Mouse (Mus musculus) heart, embryonic 12.5 days (tissue): ENCODE data around the gene Eef2. TPM values are rescaled to one million over a fixed set of nuclear protein-coding genes. Genes with fewer than 3 reads are reported as not detected.

ENCODE experiments used
- ATAC-seq: fragments of 200-750 bp; cut with Nextera tagmentation; 2 replicates; pipeline ENCODE4 v1.8.0; 2017; ENCODE audit warnings: moderate TSS enrichment, moderate library complexity; ENCODE audit not compliant: insufficient number of reproducible peaks, low FRiP score
- H3K27ac ChIP-seq: fragments of 300-500 bp; sonication (generic); 2 replicates; pipeline ENCODE4 v1.5.1; 2016; ENCODE audit warnings: mild to moderate bottlenecking, moderate library complexity; ENCODE audit not compliant: poor library complexity, severe bottlenecking
- H3K27me3 ChIP-seq: fragments of 300-500 bp; sonication (generic); replicated peaks from 2 replicates; pipeline ENCODE4 v1.6.1; 2016; ENCODE audit warnings: mild to moderate bottlenecking, moderate library complexity
- H3K36me3 ChIP-seq: fragments of 300-500 bp; sonication (generic); 2 replicates; pipeline ENCODE4 v1.6.1; 2016; ENCODE audit warnings: mild to moderate bottlenecking, moderate library complexity
- H3K4me1 ChIP-seq: fragments of 300-500 bp; sonication (generic); replicated peaks from 2 replicates; pipeline ENCODE4 v1.6.1; 2016; ENCODE audit warnings: mild to moderate bottlenecking
- H3K4me2 ChIP-seq: fragments of 300-500 bp; sonication (generic); 2 replicates; pipeline ENCODE4 v1.6.1; 2016; ENCODE audit warnings: mild to moderate bottlenecking, moderate library complexity
- H3K4me3 ChIP-seq: fragments of 300-500 bp; sonication (generic); 2 replicates; pipeline ENCODE4 v1.5.1; 2016; ENCODE audit warnings: mild to moderate bottlenecking
- H3K9ac ChIP-seq: fragments of 300-500 bp; sonication (generic); 2 replicates; pipeline ENCODE4 v1.6.1; 2016; ENCODE audit warnings: mild to moderate bottlenecking, moderate library complexity
- H3K9me3 ChIP-seq: fragments of 300-500 bp; sonication (generic); replicated peaks from 2 replicates; pipeline ENCODE4 v1.6.1; 2016; ENCODE audit warnings: mild to moderate bottlenecking, moderate library complexity
- WGBS: fragments of 180-500 bp; shearing (Covaris S2); methylation state at CpG from one replicate; pipeline ENCODE4 v1.1.7; 2016; 5-methylcytosine and 5-hydroxymethylcytosine counted together
- polyA plus RNA-seq: library from polyadenylated mRNA; unstranded; fragments of >200 nt; fragmentation: Nextera tagmentation; extraction: Ambion mirVana; gene quantifications from 2 replicates; pipeline ENCODE4 v1.2.1, GENCODE M21; 2016

Gene Eef2
- polyA plus RNA-seq, 1 experiment from 2014 or later = 408 TPM

DNA sequence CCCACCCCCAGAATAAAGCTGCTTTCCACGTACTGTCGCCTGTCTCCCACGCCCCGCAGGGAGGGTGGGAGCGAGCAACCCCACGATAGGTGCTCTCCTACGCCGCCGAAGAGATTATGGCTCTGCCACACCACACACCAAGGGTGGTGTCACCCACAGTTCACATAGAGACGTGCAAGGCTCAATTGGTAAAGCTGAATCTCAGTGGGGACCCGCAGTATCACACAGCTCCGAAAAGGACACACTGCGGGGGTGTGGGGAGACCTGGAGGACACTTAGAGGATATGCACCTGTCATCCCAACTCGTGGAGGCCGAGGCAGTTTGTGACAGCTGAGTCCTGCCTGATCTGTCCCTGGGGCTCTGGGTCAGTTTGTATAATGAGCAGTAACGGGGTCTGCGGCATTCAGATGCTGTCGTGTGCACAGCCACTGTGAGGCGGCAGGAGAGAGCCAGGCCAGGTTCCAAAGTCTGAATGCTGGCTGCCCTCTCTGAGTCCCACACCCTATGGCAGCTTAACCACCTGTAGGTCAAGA lies 16.6 kb downstream of the Eef2 start:
- peak overlapping the region; percentile 54 for H3K4me3 ChIP-seq
- peaks cover 45% of the 10 kb centered on the region for H3K4me1 ChIP-seq
- H3K27me3 ChIP-seq = peaks cover 18% of the 10 kb centered on the region; the same call in 1 of the 2 replicates
- 6% methylated on average over 19 of the region's 19 CpGs for WGBS
- H3K9me3 ChIP-seq = no peaks in the 10 kb centered on the region
- 0 out of 2 replicates have a peak, but pooled peaks have one; percentile 5 for ATAC-seq
- H3K27ac ChIP-seq = peak overlapping the region; percentile 93
- H3K4me2 ChIP-seq = peak overlapping the region; percentile 89
- H3K36me3 ChIP-seq = peaks cover 26% of the 10 kb centered on the region
- peak overlapping the region; percentile 84 for H3K9ac ChIP-seq

DNA sequence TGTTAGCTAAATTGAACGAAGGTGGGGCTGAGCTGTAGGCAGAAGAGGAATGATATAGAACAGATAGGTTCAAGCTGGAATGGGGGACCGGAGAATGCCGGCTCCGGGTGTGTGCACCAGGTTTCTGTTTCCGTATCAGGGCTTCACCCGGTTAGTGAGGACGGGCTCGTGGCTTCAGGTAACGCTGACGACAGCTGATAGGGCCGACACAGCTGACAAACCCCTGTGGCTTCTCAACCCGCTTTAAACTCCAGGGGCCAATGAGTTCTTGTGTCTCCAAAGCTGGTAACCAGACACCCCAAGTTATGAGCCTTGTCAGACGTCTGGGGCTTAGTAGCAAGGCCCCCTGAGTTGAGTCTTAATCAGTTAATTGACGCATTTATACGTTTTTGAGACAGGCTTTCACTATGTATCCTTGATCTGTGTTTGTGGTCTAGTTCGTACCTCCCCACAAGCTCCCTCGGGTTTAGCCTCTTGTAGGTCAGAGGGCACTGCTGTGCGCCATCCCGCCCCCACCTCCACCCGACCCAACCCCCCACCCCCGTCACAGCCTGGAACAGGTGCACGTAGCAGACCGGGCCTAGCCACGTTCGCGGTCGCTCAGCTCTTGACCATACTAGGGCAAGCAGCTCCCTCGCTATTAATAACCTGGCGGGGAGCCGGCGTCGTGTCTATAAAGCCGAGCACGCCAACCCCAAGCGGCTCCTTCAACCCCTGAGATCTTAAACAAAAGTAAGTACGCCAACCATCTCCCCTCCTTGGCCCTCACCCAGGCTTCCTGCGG lies 17.8 kb downstream of the Eef2 start:
- peak overlapping the region; percentile 99 for H3K27ac ChIP-seq
- H3K9me3 ChIP-seq = no peaks in the 10 kb centered on the region
- peak overlapping the region; percentile 90 for H3K9ac ChIP-seq
- H3K27me3 ChIP-seq = peaks cover 18% of the 10 kb centered on the region; the same call in 1 of the 2 replicates
- peaks cover 53% of the 10 kb centered on the region for H3K4me1 ChIP-seq
- peak overlapping the region; percentile 54 for H3K4me3 ChIP-seq
- peak overlapping the region; percentile 70 for H3K4me2 ChIP-seq
- 10% methylated on average over 37 of the region's 37 CpGs for WGBS
- peak; percentile 29 for ATAC-seq
- H3K36me3 ChIP-seq = peaks cover 17% of the 10 kb centered on the region

DNA sequence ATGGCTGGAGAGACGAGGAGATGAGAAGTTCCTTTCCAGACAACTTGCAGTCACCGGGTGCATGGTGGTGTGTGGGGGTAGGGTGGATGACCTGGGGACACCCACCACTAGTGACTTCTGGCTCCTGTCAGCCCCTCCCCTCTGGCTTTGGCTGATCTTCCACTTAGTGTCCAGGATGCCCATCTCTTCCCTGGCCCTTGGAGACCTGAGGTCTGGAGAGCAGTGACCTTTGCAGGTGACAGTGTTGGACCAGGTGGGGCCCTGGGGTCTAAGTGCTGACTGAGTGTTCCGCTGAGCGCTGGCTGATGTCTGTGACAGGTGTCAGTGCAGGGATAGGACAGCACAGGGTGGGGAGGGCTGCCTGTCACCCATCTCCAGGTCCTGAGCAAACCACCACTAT lies 18.9 kb downstream of the Eef2 start:
- H3K4me1 ChIP-seq = peaks cover 59% of the 10 kb centered on the region
- peaks cover 18% of the 10 kb centered on the region; the same call in 1 of the 2 replicates for H3K27me3 ChIP-seq
- peak overlapping the region; percentile 99 for H3K27ac ChIP-seq
- H3K4me2 ChIP-seq = peak overlapping the region; percentile 70
- H3K9ac ChIP-seq = peak overlapping the region; percentile 90
- H3K9me3 ChIP-seq = no peaks in the 10 kb centered on the region
- WGBS = 39% methylated on average over 4 of the region's 4 CpGs
- ATAC-seq = no peak
- H3K4me3 ChIP-seq = peak overlapping the region; percentile 54
- H3K36me3 ChIP-seq = peaks cover 9% of the 10 kb centered on the region

DNA sequence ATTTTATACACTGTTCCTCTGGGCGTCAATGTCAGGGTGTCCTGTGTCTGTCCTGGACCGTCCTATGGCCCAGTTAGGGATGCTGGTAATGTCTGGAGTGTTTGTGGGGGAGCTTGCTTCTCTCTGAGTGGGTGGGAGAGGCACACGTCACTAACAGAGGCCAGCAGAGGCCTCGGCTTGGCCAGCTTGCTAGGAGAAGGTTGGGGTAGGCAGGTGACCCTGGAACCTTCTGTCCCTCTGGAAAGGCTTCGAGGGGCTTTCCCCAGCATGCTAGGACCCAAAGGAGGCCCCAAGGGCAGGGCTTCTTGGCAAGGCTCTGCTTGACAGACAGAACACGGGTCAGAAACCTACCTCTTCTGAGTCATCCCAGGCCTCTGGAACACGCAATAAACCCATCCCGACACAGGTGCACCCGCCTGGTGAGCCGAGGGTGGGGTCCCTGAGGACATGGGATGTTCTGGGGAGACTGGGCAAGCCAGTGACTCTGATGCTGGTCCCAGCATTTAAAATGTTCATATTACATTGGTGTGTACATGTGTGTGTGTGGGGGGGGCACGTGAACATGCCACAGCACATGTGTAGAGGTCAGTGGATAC lies 20.1 kb downstream of the Eef2 start:
- WGBS = 51% methylated on average over 11 of the region's 11 CpGs
- Histone ChIP-seq H3K9ac (peak overlapping the region; percentile 90), H3K27ac (peak overlapping the region; percentile 99), H3K4me3 (peak overlapping the region; percentile 54), H3K27me3 (peaks cover 18% of the 10 kb centered on the region; the same call in 1 of the 2 replicates), H3K4me1 (peaks cover 60% of the 10 kb centered on the region), H3K36me3 (no peaks in the 10 kb centered on the region), H3K4me2 (peak overlapping the region; percentile 70), H3K9me3 (no peaks in the 10 kb centered on the region)
- ATAC-seq = no peak

DNA sequence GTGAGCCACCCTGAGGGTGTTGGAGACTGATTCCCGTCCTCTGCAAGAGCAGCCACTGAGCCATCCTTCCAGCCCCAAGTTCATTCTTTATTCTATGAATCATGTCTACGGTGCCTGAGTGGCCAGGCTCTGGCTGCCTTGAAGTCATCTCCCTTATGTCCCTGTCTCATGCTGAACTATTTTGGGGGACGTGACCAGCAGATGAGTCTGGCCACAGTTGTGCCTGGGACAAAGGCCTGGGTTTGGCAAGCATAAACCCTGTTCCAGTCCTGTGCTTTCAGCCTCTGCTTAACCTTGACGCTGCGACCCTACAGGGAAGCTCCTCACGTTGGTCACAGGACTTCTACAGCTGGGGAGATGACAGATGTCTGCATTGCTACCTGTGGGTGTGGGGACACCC lies 20.9 kb downstream of the Eef2 start:
- Histone ChIP-seq H3K27me3 (peaks cover 18% of the 10 kb centered on the region; the same call in 1 of the 2 replicates), H3K4me2 (peak overlapping the region; percentile 70), H3K4me3 (0 out of 2 replicates have a peak overlapping the region, but pooled peaks have one; percentile 54), H3K4me1 (peaks cover 61% of the 10 kb centered on the region), H3K27ac (peak overlapping the region; percentile 99), H3K9ac (peak overlapping the region; percentile 90), H3K36me3 (no peaks in the 10 kb centered on the region), H3K9me3 (no peaks in the 10 kb centered on the region)
- no peak for ATAC-seq
- WGBS = 30% methylated on average over 6 of the region's 6 CpGs

DNA sequence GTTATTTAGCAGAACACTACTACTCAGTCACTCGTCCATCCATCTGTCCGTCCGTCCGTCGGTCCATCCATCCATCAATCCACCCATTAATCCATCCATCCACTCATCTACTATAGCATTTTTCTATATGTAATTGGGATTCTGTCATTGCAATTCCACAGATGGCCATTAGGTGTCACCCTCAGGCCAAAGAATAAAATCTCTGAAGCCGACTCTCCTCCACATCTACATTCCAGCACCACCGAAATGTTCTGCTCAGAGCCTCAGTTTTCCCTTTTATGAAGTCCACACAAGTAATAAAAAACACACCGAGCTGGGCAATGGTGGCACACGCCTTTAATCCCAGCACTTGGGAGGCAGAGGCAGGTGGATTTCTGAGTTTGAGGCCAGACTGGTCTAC lies 21.8 kb downstream of the Eef2 start:
- no peaks in the 10 kb centered on the region for H3K9me3 ChIP-seq
- H3K27ac ChIP-seq = 0 out of 2 replicates have a peak overlapping the region, but pooled peaks have one; percentile 94
- H3K9ac ChIP-seq = peak overlapping the region; percentile 61; the same call in 1 of the 2 replicates
- peaks cover 63% of the 10 kb centered on the region for H3K4me1 ChIP-seq
- 2% methylated on average over 9 of the region's 9 CpGs for WGBS
- no peak overlapping the region for H3K4me2 ChIP-seq
- H3K4me3 ChIP-seq = no peak overlapping the region
- ATAC-seq = no peak
- H3K36me3 ChIP-seq = no peaks in the 10 kb centered on the region
- H3K27me3 ChIP-seq = peaks cover 18% of the 10 kb centered on the region; the same call in 1 of the 2 replicates

DNA sequence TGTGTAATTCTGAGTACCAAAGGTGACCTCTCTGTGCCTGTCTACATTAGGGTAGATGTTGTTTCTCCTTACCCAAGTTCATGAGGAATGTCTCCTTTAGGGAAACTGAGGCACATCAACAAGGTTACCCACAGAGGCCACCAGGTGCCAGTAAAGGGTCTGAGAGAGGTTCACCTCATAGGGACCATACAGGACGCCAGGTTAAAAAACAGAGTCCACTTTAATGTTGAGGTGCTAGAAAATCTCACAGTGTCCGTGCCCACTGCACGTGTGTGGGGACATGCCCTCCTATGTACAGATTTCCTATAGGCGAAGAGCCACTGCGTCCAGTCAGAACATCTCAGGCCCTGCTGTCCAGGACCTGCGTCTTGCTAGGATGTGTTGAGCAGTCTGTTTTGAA lies 22.6 kb downstream of the Eef2 start:
- Histone ChIP-seq H3K4me3 (no peak overlapping the region), H3K27ac (peak overlapping the region; percentile 94), H3K9ac (peak overlapping the region; percentile 61), H3K27me3 (peaks cover 18% of the 10 kb centered on the region; the same call in 1 of the 2 replicates), H3K36me3 (no peaks in the 10 kb centered on the region), H3K4me2 (no peak overlapping the region), H3K9me3 (no peaks in the 10 kb centered on the region), H3K4me1 (peaks cover 64% of the 10 kb centered on the region)
- ATAC-seq = no peak
- 77% methylated on average over 6 of the region's 6 CpGs for WGBS

DNA sequence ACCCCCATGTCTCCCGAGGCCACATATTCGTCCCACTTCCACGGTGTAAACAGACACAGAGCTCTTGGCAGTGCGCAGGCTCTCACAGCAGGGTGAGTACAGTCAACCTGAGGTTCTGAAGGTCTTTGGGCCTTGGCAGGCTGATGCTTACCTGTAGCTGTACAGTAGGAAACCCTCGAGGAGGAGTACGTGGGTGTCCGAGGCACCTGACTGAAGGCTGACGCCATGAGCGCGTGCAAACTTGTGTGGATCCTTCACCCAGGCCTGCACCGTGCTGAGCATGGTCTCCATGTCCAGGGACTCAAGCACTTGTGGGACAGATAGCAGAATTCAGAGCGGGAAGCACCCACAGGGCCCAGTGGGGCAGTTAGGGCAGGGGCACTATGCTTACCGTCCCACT lies 23.7 kb downstream of the Eef2 start:
- no peak for ATAC-seq
- peak overlapping the region; percentile 94 for H3K27ac ChIP-seq
- no peak overlapping the region for H3K4me2 ChIP-seq
- H3K9ac ChIP-seq = peak overlapping the region; percentile 61
- peaks cover 9% of the 10 kb centered on the region; the same call in 1 of the 2 replicates for H3K27me3 ChIP-seq
- no peaks in the 10 kb centered on the region for H3K9me3 ChIP-seq
- peaks cover 66% of the 10 kb centered on the region for H3K4me1 ChIP-seq
- 73% methylated on average over 13 of the region's 13 CpGs for WGBS
- H3K4me3 ChIP-seq = no peak overlapping the region
- H3K36me3 ChIP-seq = no peaks in the 10 kb centered on the region

DNA sequence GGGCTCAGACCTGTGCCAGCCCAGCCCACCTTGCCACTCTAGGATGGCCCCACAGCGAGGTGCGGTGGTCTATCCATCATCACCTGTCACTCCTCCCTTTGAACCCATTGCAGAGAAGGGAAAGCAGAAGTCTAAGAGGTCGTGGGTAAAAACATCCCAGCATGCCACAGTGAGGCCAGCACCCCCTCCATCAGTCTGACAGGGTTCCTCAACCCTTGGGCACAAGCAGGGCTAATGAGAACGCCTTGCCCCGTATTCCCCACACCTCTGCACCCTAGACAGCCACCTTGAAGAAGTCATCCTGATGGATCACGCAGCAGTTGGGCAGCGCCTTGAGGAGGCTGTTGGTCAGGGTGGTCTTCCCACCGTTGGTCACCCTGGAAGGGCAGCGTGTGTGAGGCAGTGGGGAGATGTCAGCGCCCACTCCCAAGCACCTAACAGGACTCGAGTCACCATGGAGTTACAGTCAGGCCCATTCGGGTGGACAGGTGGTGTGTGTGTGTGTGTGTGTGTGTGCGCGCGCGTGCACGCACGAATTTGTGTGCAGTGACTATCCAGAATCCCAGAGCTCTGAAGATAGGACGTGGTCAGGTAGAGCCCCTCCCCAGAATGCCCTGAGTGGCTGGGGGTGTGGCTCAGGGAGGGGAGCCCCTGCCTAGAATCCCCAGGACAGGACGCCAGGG lies 24.3 kb downstream of the Eef2 start:
- ATAC-seq = no peak
- WGBS = 64% methylated on average over 20 of the region's 20 CpGs
- Histone ChIP-seq H3K27ac (peak overlapping the region; percentile 94), H3K4me3 (no peak overlapping the region), H3K9me3 (no peaks in the 10 kb centered on the region), H3K9ac (peak overlapping the region; percentile 61), H3K4me1 (peaks cover 66% of the 10 kb centered on the region), H3K27me3 (peaks cover 6% of the 10 kb centered on the region; the same call in 1 of the 2 replicates), H3K36me3 (no peaks in the 10 kb centered on the region), H3K4me2 (peak overlapping the region; percentile 50; the same call in 1 of the 2 replicates)

DNA sequence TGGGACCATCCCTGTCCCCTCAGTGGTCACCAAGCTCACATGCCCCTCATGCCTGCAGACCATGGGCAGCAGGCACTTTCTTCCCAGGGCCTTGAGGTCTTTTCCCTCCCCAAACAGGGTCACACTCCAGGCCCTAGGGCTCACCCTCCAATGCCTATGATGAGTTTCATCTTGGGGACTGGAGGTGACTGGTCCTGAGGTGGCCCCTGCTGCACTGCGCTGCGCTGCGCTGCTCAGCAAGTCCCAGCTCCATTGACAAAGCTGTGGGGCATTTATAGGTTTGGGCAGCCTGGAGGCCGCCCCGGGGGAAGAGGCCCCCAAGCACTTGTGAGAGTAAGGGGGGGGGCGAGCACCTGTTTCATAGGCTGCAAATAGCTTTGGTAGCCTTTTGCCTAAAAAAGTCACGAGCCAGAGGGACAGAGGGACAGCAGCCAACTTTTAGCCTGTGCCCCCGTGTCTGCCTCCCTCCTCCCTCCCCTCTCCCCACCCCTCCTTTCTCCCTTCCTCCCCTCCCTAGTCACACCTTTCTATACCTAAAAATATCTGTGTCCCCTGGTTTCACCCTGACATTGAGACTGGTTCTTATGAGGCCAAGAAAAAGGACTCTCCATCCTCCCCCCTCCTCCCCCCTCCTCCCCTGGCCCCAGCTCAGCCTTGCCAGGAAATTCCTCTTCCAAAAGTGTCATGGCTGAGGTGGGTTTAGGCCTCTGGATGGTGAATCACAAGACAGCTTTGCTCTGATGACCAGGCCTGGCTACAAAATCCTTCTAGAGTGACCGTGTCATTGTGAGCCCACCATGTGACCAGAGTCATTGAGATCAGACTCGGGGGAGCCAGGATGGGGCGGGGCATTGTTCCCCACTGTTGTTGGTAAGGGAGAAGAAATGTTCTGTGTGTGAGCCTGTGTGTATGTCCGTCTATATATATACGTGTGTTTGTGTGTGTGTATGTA lies 25.7 kb downstream of the Eef2 start, which contains the start of gene Nmrk2:
Gene Nmrk2 (minus strand): TSS at position 245 of the 952 bp plus-strand sequence.
- no peaks in the 10 kb centered on the region for H3K9me3 ChIP-seq
- peak within 1 kb of the TSS; percentile 50 for H3K4me2 ChIP-seq
- H3K27ac ChIP-seq = peak within 1 kb of the TSS; percentile 94
- H3K36me3 ChIP-seq = no peaks in the 10 kb centered on the region
- H3K9ac ChIP-seq = peak within 1 kb of the TSS; percentile 61
- ATAC-seq = peak; percentile 43
- peaks cover 66% of the 10 kb centered on the region for H3K4me1 ChIP-seq
- 0 out of 2 replicates have a peak within 1 kb of the TSS, but pooled peaks have one; percentile 2 for H3K4me3 ChIP-seq
- 47% methylated on average over 13 of the region's 13 CpGs for WGBS
- no peaks in the 10 kb centered on the region for H3K27me3 ChIP-seq
